Mouse (Mus musculus) liver, adult 2 months (tissue): ENCODE results near the gene Sox18. TPM values are rescaled to one million over a fixed set of nuclear protein-coding genes. Genes with fewer than 3 reads are reported as not detected.

Experiments
- DNase-seq: peaks from one replicate; pipeline ENCODE4 v3.0.0-alpha.2; 2011; ENCODE audit warnings: low read depth, low spot score; ENCODE audit errors: extremely low read depth
- H3K27ac ChIP-seq: fragments of 200-500 bp; replicated peaks from 2 replicates; pipeline ENCODE4 v1.5.1; 2012; ENCODE audit warnings: low read depth, mild to moderate bottlenecking, control low read depth, inconsistent platforms, low read length; ENCODE audit not compliant: insufficient read depth
- H3K27me3 ChIP-seq: fragments of 200-500 bp; 2 replicates; pipeline ENCODE4 v1.6.1; 2012; ENCODE audit warnings: mild to moderate bottlenecking, moderate library complexity, low read length, inconsistent platforms; ENCODE audit not compliant: control insufficient read depth, insufficient read depth
- H3K36me3 ChIP-seq: fragments of 200-500 bp; 2 replicates; pipeline ENCODE4 v1.6.1; 2012; ENCODE audit warnings: low read length, inconsistent platforms; ENCODE audit not compliant: control insufficient read depth, insufficient read depth
- H3K4me1 ChIP-seq: fragments of 200-500 bp; 2 replicates; pipeline ENCODE4 v1.6.1; 2011; ENCODE audit warnings: low read length; ENCODE audit not compliant: control insufficient read depth, insufficient read depth
- H3K4me3 ChIP-seq: fragments of 200-500 bp; 2 replicates; pipeline ENCODE4 v1.5.1; 2011; ENCODE audit warnings: low read depth, mild to moderate bottlenecking, control low read depth, low read length, moderate library complexity; ENCODE audit not compliant: insufficient read depth
- H3K79me2 ChIP-seq: fragments of 200-500 bp; 2 replicates; pipeline ENCODE4 v1.6.1; 2012; ENCODE audit warnings: inconsistent platforms, mild to moderate bottlenecking, low read length, moderate library complexity; ENCODE audit not compliant: control insufficient read depth, insufficient read depth
- H3K9ac ChIP-seq: fragments of 200-500 bp; 2 replicates; pipeline ENCODE4 v1.6.1; 2012; ENCODE audit warnings: low read depth, mild to moderate bottlenecking, control low read depth, inconsistent platforms, low read length
- CTCF ChIP-seq: fragments of 200-500 bp; IDR thresholded peaks from 2 replicates; pipeline ENCODE4 v1.5.1; 2011; ENCODE audit warnings: low read depth, low read length, control low read depth
- POLR2A ChIP-seq: fragments of 200-500 bp; IDR thresholded peaks from 2 replicates; pipeline ENCODE4 v1.6.1; 2011; ENCODE audit warnings: low read length, control low read depth; ENCODE audit not compliant: insufficient read depth; ENCODE audit errors: extremely low read depth
- WGBS: fragments of 180-500 bp; shearing (Covaris S2); methylation state at CpG from one replicate; pipeline ENCODE4 v1.1.7; 2018; 5-methylcytosine and 5-hydroxymethylcytosine counted together
- polyA plus RNA-seq: library from polyadenylated mRNA; depleted of rRNA; stranded (reverse); fragments of >200 nt; gene quantifications from 2 replicates; pipeline ENCODE4 v1.2.3, GENCODE M21; 2012
- total RNA-seq: library from RNA; depleted of rRNA; stranded (reverse); fragments of >200 nt; gene quantifications from 2 replicates; pipeline ENCODE4 v1.2.3, GENCODE M21; 2014

The Sox18 gene
- total and polyA plus RNA-seq, 2 experiments: 1.4 to 9.8 TPM

- Histone ChIP-seq H3K36me3 (no peaks in the 10 kb centered on the region), H3K27ac (peak overlapping the region; percentile 62), H3K79me2 (peaks cover 4% of the 10 kb centered on the region; the same call in 1 of the 2 replicates), H3K4me3 (no peak overlapping the region), H3K9ac (no peak overlapping the region), H3K27me3 (peaks cover 10% of the 10 kb centered on the region), H3K4me1 (peaks cover 6% of the 10 kb centered on the region; the same call in 1 of the 2 replicates)
- 8% methylated on average over 14 of the region's 14 CpGs for WGBS
- TF ChIP-seq CTCF (0 out of 2 replicates have a peak, but pooled peaks have one; percentile 9), POLR2A (no peak)
- DNase-seq: peak; percentile 17
These were observed 4.0 kb upstream of the Sox18 start for GRCm38 (mm10) chr2:181675454-181675853.

GRCm38 (mm10) chr2:181674934-181675333 is 3.5 kb upstream of the Sox18 start:
- Histone ChIP-seq H3K4me1 (peaks cover 6% of the 10 kb centered on the region; the same call in 1 of the 2 replicates), H3K9ac (no peak overlapping the region), H3K27ac (peak overlapping the region; percentile 59; the same call in 1 of the 2 replicates), H3K4me3 (no peak overlapping the region), H3K27me3 (peaks cover 15% of the 10 kb centered on the region), H3K79me2 (peaks cover 4% of the 10 kb centered on the region; the same call in 1 of the 2 replicates), H3K36me3 (no peaks in the 10 kb centered on the region)
- no peak for DNase-seq
- 78% methylated on average over 4 of the region's 4 CpGs for WGBS
- TF ChIP-seq POLR2A (no peak), CTCF (no peak)

GRCm38 (mm10) chr2:181673501-181673900 is 2.1 kb upstream of the Sox18 start:
- Histone ChIP-seq H3K36me3 (no peaks in the 10 kb centered on the region), H3K27ac (0 out of 2 replicates have a peak overlapping the region, but pooled peaks have one; percentile 9), H3K9ac (no peak overlapping the region), H3K4me3 (no peak overlapping the region), H3K27me3 (peaks cover 15% of the 10 kb centered on the region), H3K79me2 (peaks cover 4% of the 10 kb centered on the region; the same call in 1 of the 2 replicates), H3K4me1 (no peaks in the 10 kb centered on the region)
- TF ChIP-seq POLR2A: no peak
- TF ChIP-seq CTCF: no peak
- no peak for DNase-seq
- 50% methylated on average over 1 of the region's 1 CpGs for WGBS

GRCm38 (mm10) chr2:181671984-181672383 is 544 bp upstream of the Sox18 start:
- no peaks in the 10 kb centered on the region for H3K36me3 ChIP-seq
- no peak overlapping the region for H3K27ac ChIP-seq
- no peak for DNase-seq
- no peaks in the 10 kb centered on the region for H3K4me1 ChIP-seq
- TF ChIP-seq POLR2A (no peak), CTCF (no peak)
- peaks cover 4% of the 10 kb centered on the region; the same call in 1 of the 2 replicates for H3K79me2 ChIP-seq
- H3K9ac ChIP-seq: no peak overlapping the region
- no peak overlapping the region for H3K4me3 ChIP-seq
- peaks cover 15% of the 10 kb centered on the region for H3K27me3 ChIP-seq
- 38% methylated on average over 7 of the region's 7 CpGs for WGBS

- Histone ChIP-seq H3K27me3 (peaks cover 15% of the 10 kb centered on the region), H3K9ac (peak overlapping the region; percentile 88), H3K4me1 (no peaks in the 10 kb centered on the region), H3K4me3 (peak overlapping the region; percentile 74), H3K27ac (peak overlapping the region; percentile 52), H3K36me3 (no peaks in the 10 kb centered on the region), H3K79me2 (peaks cover 4% of the 10 kb centered on the region; the same call in 1 of the 2 replicates)
- TF ChIP-seq CTCF (no peak), POLR2A (no peak)
- DNase-seq: no peak
- WGBS: 4% methylated on average over 41 of the region's 41 CpGs
These were observed 528 bp downstream of the Sox18 start for GRCm38 (mm10) chr2:181670913-181671311.

- H3K27me3 ChIP-seq: peaks cover 15% of the 10 kb centered on the region
- H3K79me2 ChIP-seq: peaks cover 4% of the 10 kb centered on the region; the same call in 1 of the 2 replicates
- H3K36me3 ChIP-seq: no peaks in the 10 kb centered on the region
- DNase-seq: no peak
- WGBS: 6% methylated on average over 56 of the region's 56 CpGs
- H3K4me3 ChIP-seq: peak overlapping the region; percentile 74
- TF ChIP-seq CTCF: no peak
- TF ChIP-seq POLR2A: no peak
- no peaks in the 10 kb centered on the region for H3K4me1 ChIP-seq
- peak overlapping the region; percentile 52 for H3K27ac ChIP-seq
- H3K9ac ChIP-seq: peak overlapping the region; percentile 88
These were observed 1.0 kb downstream of the Sox18 start for GRCm38 (mm10) chr2:181670285-181670912.
